Mouse (Mus musculus) midbrain, embryonic 11.5 days (tissue): ENCODE results near the gene Gucy1a1. TPM values are rescaled to one million over a fixed set of nuclear protein-coding genes. Genes with fewer than 3 reads are reported as not detected.
A peak's percentile ranks its signal among the peaks of the same experiment; 100 is the strongest.
"Not testable (repeated sequence)": the region's sequence is repeated elsewhere in the genome, so short reads cannot be mapped to it uniquely, and the experiment has no call there.

ENCODE experiments used
- ATAC-seq: fragments of 200-750 bp; cut with Nextera tagmentation; 2 replicates; pipeline ENCODE4 v1.8.0; 2017; ENCODE audit warnings: moderate TSS enrichment, moderate library complexity; ENCODE audit not compliant: low FRiP score
- DNase-seq: peaks from one replicate; pipeline ENCODE4 v3.0.0; 2015; ENCODE audit warnings: low spot score; ENCODE audit errors: missing footprints
- H3K27ac ChIP-seq: fragments of 300-500 bp; sonication (generic); 2 replicates; pipeline ENCODE4 v1.5.1; 2014; ENCODE audit warnings: low read depth, low read length
- H3K27me3 ChIP-seq: fragments of 300-500 bp; sonication (generic); 2 replicates; pipeline ENCODE4 v1.6.1; 2014; ENCODE audit warnings: mild to moderate bottlenecking, low read length, moderate library complexity, mixed read lengths; ENCODE audit not compliant: control insufficient read depth, insufficient read depth
- H3K36me3 ChIP-seq: fragments of 300-500 bp; sonication (generic); 2 replicates; pipeline ENCODE4 v1.6.1; 2014; ENCODE audit warnings: mild to moderate bottlenecking, low read length, moderate library complexity, mixed read lengths; ENCODE audit not compliant: control insufficient read depth, insufficient read depth
- H3K4me1 ChIP-seq: fragments of 300-500 bp; sonication (generic); 2 replicates; pipeline ENCODE4 v1.6.1; 2014; ENCODE audit warnings: low read length; ENCODE audit not compliant: control insufficient read depth, insufficient read depth
- H3K4me2 ChIP-seq: fragments of 300-500 bp; sonication (generic); 2 replicates; pipeline ENCODE4 v1.6.1; 2014; ENCODE audit warnings: mild to moderate bottlenecking, moderate library complexity
- H3K4me3 ChIP-seq: fragments of 300-500 bp; sonication (generic); 2 replicates; pipeline ENCODE4 v1.5.1; 2014; ENCODE audit warnings: low read depth, low read length
- H3K9ac ChIP-seq: fragments of 300-500 bp; sonication (generic); 2 replicates; pipeline ENCODE4 v1.6.1; 2014; ENCODE audit warnings: low read length
- H3K9me3 ChIP-seq: fragments of 300-500 bp; sonication (generic); 2 replicates; pipeline ENCODE4 v1.6.1; 2016; ENCODE audit warnings: low read length; ENCODE audit not compliant: control insufficient read depth
- WGBS: fragments of 180-500 bp; shearing (Covaris S2); extraction: QIAGEN DNeasy Blood & Tissue Kit; methylation state at CpG from one replicate; pipeline ENCODE4 v1.1.7; 2014; 5-methylcytosine and 5-hydroxymethylcytosine counted together
- polyA plus RNA-seq: library from polyadenylated mRNA; unstranded; fragments of >200 nt; fragmentation: Nextera tagmentation; extraction: Ambion mirVana; gene quantifications from 2 replicates; pipeline ENCODE4 v1.2.1, GENCODE M21; 2014

The Gucy1a1 gene
- 3.6 and 3.9 TPM in 2 replicates for polyA plus RNA-seq

GRCm38 (mm10) chr3:82145126-82145901 lies at the start of gene Gucy1a1:
Gene Gucy1a1, minus strand, starts transcription at chr3:82145789.
- under 1% methylated on average over 36 of the region's 36 CpGs for WGBS
- peak; percentile 85 for ATAC-seq

DNA sequence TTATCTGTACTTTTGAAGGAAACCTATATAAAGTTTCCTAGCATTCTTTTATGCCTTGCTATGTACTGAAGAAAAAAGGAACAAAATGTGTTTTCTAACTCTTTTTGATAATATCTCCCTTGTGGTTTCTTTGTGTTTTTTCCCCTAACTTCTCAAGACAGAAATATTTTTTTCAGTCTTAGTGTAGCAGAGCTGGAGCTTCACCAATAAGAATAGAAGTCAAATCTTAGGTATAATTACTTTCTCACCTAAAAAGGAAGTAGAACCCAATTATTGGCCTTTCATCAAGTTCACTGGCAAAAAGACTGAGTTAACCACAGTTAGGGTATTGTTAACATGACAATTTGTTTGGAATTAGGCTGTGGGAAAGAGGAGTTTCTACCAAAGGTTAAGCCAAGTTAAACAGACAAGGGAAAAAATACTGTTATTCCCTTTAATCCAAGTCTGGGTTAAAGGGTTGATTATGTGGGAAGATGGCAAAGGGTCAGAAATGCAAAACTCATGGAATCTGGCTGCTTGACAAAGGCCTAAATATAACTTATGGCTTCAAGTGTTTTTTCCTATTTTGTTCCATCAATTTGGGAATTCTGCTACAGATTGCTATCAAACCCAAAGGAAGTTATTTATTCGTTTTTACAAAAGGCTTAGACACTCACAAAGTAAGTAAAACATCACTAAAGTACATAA lies 46.1 kb upstream of the Gucy1a1 start:
- Histone ChIP-seq H3K4me1 (no peaks in the 10 kb centered on the region), H3K9ac (no peak overlapping the region), H3K9me3 (no peaks in the 10 kb centered on the region), H3K27ac (no peak overlapping the region), H3K27me3 (no peaks in the 10 kb centered on the region), H3K4me3 (no peak overlapping the region), H3K4me2 (no peak overlapping the region), H3K36me3 (no peaks in the 10 kb centered on the region)
- DNase-seq (no peak), ATAC-seq (no peak)
- WGBS, result 88% methylated on average over 1 of the region's 1 CpGs

More at GRCm38 (mm10) chr3:82145126-82145901, at the start of gene Gucy1a1:
- Histone ChIP-seq H3K27me3 (no peaks in the 10 kb centered on the region), H3K36me3 (no peaks in the 10 kb centered on the region), H3K4me1 (0 out of 2 replicates have a peak, but pooled peaks cover 4% of the 10 kb centered on the region), H3K4me3 (peak within 1 kb of the TSS; percentile 44), H3K4me2 (peak within 1 kb of the TSS; percentile 95), H3K27ac (no peak within 1 kb of the TSS), H3K9me3 (no peaks in the 10 kb centered on the region), H3K9ac (peak within 1 kb of the TSS; percentile 58)
- peak; percentile 94 for DNase-seq

DNA sequence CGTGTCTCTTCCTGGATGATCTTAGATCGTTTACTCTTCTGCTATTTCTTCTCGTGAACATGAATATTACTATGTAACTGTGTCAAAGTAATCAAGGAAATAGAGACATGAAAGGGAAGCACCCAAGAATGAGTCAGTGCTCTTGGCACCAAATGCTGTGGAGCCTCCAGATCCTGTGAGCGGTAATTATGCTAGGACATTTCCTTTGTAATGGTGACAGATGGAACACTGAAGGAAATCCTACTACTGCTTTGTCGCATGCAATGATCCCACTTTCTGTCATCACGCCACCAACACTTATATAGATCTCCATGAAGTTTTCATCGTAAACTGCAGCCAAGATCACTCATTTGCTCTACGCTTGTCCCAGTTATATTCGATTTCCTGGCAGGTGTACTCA lies 40.0 kb upstream of the Gucy1a1 start:
- H3K4me2 ChIP-seq, result no peak overlapping the region
- ATAC-seq (no peak), DNase-seq (no peak)
- no peaks in the 10 kb centered on the region for H3K4me1 ChIP-seq
- H3K9me3 ChIP-seq, result no peaks in the 10 kb centered on the region
- WGBS, result 93% methylated on average over 9 of the region's 9 CpGs
- H3K27ac ChIP-seq, result no peak overlapping the region
- no peaks in the 10 kb centered on the region for H3K36me3 ChIP-seq
- H3K4me3 ChIP-seq, result no peak overlapping the region
- no peaks in the 10 kb centered on the region for H3K27me3 ChIP-seq
- H3K9ac ChIP-seq, result no peak overlapping the region

DNA sequence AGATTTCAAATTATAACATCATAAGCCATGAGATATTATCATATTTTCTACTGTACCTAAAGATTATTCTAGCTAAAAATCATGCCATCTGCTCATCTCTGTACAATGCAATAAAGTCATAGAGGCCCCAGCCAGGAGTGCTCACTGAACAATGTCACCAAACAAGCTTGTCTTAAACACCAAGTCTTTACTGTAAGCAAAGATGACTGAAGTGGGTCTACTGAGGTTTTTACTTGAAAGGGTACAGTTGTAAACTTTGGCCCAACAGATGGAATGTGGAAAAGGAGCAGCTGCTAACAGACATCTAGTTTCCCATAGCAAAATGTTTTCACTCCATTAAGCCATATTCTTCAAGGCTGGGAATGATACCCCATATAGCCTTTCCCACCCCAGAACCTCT lies 35.9 kb upstream of the Gucy1a1 start:
- DNase-seq (no peak), ATAC-seq (no peak)
- no peaks in the 10 kb centered on the region for H3K36me3 ChIP-seq
- H3K4me3 ChIP-seq, result no peak overlapping the region
- no peaks in the 10 kb centered on the region for H3K4me1 ChIP-seq
- H3K27ac ChIP-seq, result no peak overlapping the region
- H3K9me3 ChIP-seq, result no peaks in the 10 kb centered on the region
- H3K27me3 ChIP-seq, result no peaks in the 10 kb centered on the region
- no peak overlapping the region for H3K9ac ChIP-seq
- H3K4me2 ChIP-seq, result no peak overlapping the region

- no peak overlapping the region for H3K4me3 ChIP-seq
- no peaks in the 10 kb centered on the region for H3K4me1 ChIP-seq
- WGBS, result 71% methylated on average over 3 of the region's 3 CpGs
- no peak overlapping the region for H3K4me2 ChIP-seq
- no peaks in the 10 kb centered on the region for H3K27me3 ChIP-seq
- ATAC-seq (no peak), DNase-seq (no peak)
- no peak overlapping the region for H3K27ac ChIP-seq
- H3K36me3 ChIP-seq, result no peaks in the 10 kb centered on the region
- H3K9me3 ChIP-seq, result no peaks in the 10 kb centered on the region
- H3K9ac ChIP-seq, result no peak overlapping the region
These were observed 34.7 kb upstream of the Gucy1a1 start for GRCm38 (mm10) chr3:82180253-82180652.

GRCm38 (mm10) chr3:82175501-82175900 lies 29.9 kb upstream of the Gucy1a1 start:
- no peak overlapping the region for H3K4me2 ChIP-seq
- no peak for DNase-seq
- H3K4me3 ChIP-seq, result no peak overlapping the region
- whole genome bisulfite sequencing, result 95% methylated on average over 1 of the region's 1 CpGs
- H3K4me1 ChIP-seq, result no peaks in the 10 kb centered on the region
- H3K36me3 ChIP-seq, result no peaks in the 10 kb centered on the region
- no peaks in the 10 kb centered on the region for H3K27me3 ChIP-seq
- no peaks in the 10 kb centered on the region for H3K9me3 ChIP-seq
- H3K9ac ChIP-seq, result no peak overlapping the region
- no peak overlapping the region for H3K27ac ChIP-seq
- no peak for ATAC-seq

GRCm38 (mm10) chr3:82167064-82167463 lies 21.5 kb upstream of the Gucy1a1 start:
- no peak overlapping the region for H3K4me3 ChIP-seq
- DNase-seq (no peak), ATAC-seq (no peak)
- no peaks in the 10 kb centered on the region for H3K9me3 ChIP-seq
- no peaks in the 10 kb centered on the region for H3K4me1 ChIP-seq
- H3K27me3 ChIP-seq, result no peaks in the 10 kb centered on the region
- H3K4me2 ChIP-seq, result no peak overlapping the region
- no peak overlapping the region for H3K27ac ChIP-seq
- WGBS, result 91% methylated on average over 2 of the region's 2 CpGs
- H3K36me3 ChIP-seq, result no peaks in the 10 kb centered on the region
- H3K9ac ChIP-seq, result no peak overlapping the region

DNA sequence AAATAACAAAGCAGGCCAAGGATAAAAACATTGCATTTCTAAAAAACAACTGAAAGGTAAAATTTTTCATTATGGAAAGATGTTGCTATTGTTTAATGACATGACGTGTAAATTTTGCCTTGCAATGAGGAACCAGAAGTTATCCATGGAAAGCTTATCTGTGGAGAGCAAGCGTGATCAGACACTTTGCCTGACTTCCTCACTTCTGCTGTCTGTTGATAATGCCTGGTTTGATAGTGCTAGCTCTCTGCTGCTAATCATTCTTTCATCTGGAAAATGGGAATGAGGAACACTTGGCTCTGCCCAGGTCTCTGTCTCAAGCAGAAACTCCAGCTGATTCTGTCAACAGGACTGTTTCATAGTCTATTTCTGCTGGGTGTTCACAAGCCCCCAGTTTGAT lies 20.3 kb upstream of the Gucy1a1 start:
- no peak overlapping the region for H3K4me3 ChIP-seq
- H3K27ac ChIP-seq, result no peak overlapping the region
- no peaks in the 10 kb centered on the region for H3K9me3 ChIP-seq
- no peak for ATAC-seq
- no peaks in the 10 kb centered on the region for H3K27me3 ChIP-seq
- H3K4me2 ChIP-seq, result no peak overlapping the region
- H3K36me3 ChIP-seq, result no peaks in the 10 kb centered on the region
- H3K4me1 ChIP-seq, result no peaks in the 10 kb centered on the region
- 87% methylated on average over 2 of the region's 2 CpGs for WGBS
- no peak for DNase-seq
- H3K9ac ChIP-seq, result no peak overlapping the region

GRCm38 (mm10) chr3:82162992-82163391 lies 17.4 kb upstream of the Gucy1a1 start:
- not testable (repeated sequence) for H3K27me3 ChIP-seq, ATAC-seq, H3K9me3 ChIP-seq, H3K36me3 ChIP-seq, H3K4me2 ChIP-seq, H3K9ac ChIP-seq, H3K4me1 ChIP-seq, H3K27ac ChIP-seq, H3K4me3 ChIP-seq, DNase-seq
- WGBS, result 96% methylated on average over 1 of the region's 1 CpGs
